Mouse (Mus musculus) MEL (cell line): ENCODE results near the gene Ppl.

Experiments used
- BHLHE40 ChIP-seq: IDR thresholded peaks from 2 replicates; pipeline ENCODE4 v1.6.1; 2012; ENCODE audit warnings: low read depth, mild to moderate bottlenecking, inconsistent platforms, low read length, improper control_type of control experiment, borderline replicate concordance
- CTCF ChIP-seq, 3 experiments: IDR thresholded peaks in 2 of 3; conservative IDR thresholded peaks in 1 of 3; 2 replicates each; pipeline ENCODE4 v1.5.1; 2011 to 2012; ENCODE audit warnings: low read length in 3 of 3, low read depth in 2 of 3, mild to moderate bottlenecking in 2 of 3, improper control_type of control experiment in 1 of 3, inconsistent platforms in 1 of 3, mixed read lengths in 1 of 3, moderate library complexity in 1 of 3; ENCODE audit not compliant: control insufficient read depth in 1 of 3, insufficient read depth in 1 of 3, poor library complexity in 1 of 3, severe bottlenecking in 1 of 3
- E2F4 ChIP-seq: IDR thresholded peaks from 2 replicates; pipeline ENCODE4 v1.6.1; 2011; ENCODE audit warnings: low read depth, low read length, improper control_type of control experiment, borderline replicate concordance
- GATA1 ChIP-seq: IDR thresholded peaks from 2 replicates; pipeline ENCODE4 v1.6.1; 2011; ENCODE audit warnings: low read depth, low read length, improper control_type of control experiment
- JUND ChIP-seq: IDR thresholded peaks from 2 replicates; pipeline ENCODE4 v1.6.1; 2011; ENCODE audit warnings: low read depth, mild to moderate bottlenecking, improper control_type of control experiment, low read length
- MAZ ChIP-seq: IDR thresholded peaks from 2 replicates; pipeline ENCODE4 v1.6.1; 2012; ENCODE audit warnings: low read depth, mild to moderate bottlenecking, inconsistent platforms, low read length, improper control_type of control experiment
- POLR2A ChIP-seq, 2 experiments: IDR thresholded peaks; 2 replicates each; pipeline ENCODE4 v1.6.1; 2011 to 2012; ENCODE audit warnings: low read length in 2 of 2, mild to moderate bottlenecking in 2 of 2, control low read depth in 1 of 2, improper control_type of control experiment in 1 of 2, low read depth in 1 of 2, moderate library complexity in 1 of 2; ENCODE audit not compliant: control insufficient read depth in 1 of 2, insufficient read depth in 1 of 2, poor library complexity in 1 of 2
- POLR2AphosphoS2 ChIP-seq: IDR thresholded peaks from 2 replicates; pipeline ENCODE4 v1.6.1; 2011; ENCODE audit warnings: low read length, improper control_type of control experiment
- RAD21 ChIP-seq: IDR thresholded peaks from 2 replicates; pipeline ENCODE4 v1.6.1; 2011; ENCODE audit warnings: mild to moderate bottlenecking, low read depth, low read length, improper control_type of control experiment
- UBTF ChIP-seq: IDR thresholded peaks from 2 replicates; pipeline ENCODE4 v1.6.1; 2012; ENCODE audit warnings: low read depth, mild to moderate bottlenecking, inconsistent platforms, low read length, improper control_type of control experiment, moderate library complexity, borderline replicate concordance; ENCODE audit not compliant: insufficient read depth

DNA sequence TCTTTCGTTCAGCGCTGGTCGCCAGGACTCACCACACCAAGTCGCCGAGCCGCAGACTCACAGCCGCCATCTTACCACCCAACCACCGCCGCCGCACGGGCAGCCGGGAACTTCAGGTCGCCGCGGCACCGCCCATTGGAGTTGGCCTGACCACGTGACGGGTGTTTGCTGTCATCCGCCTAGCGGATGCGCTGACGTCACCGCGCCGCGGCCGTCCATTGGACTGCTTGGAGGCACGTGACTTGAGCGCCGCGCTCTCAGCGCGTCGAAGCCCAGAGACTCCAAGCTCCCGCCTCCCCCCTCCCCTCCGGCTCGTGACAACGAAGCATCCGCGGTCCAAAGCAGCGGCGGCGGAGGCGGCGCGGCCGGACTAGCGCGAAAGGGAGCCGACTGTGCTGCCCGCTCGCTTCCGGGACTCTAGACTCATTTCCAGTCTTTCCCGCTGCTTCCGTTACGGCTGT lies 82.4 kb downstream of the Ppl start, which contains the start of the genes Glyr1 and Ubn1:
- TF ChIP-seq GATA1, result no peak
- TF ChIP-seq POLR2A (IDR thresholded peaks at IDR 0.05; ENCODE audit: control insufficient read depth in 1 of 2, insufficient read depth in 1 of 2, low read depth in 1 of 2, low read length in 2 of 2, poor library complexity in 1 of 2), result peak; percentile 92 to 94
- no peak for TF ChIP-seq CTCF (IDR thresholded peaks at IDR 0.05 in 2 of 3, conservative IDR thresholded peaks at IDR 0.05 in 1 of 3; ENCODE audit: control insufficient read depth in 1 of 3, insufficient read depth in 1 of 3, low read depth in 2 of 3, low read length in 3 of 3, poor library complexity in 1 of 3, severe bottlenecking in 1 of 3)
- no peak for TF ChIP-seq UBTF
- TF ChIP-seq MAZ, result peak; percentile 89; the same call in 1 of the 2 replicates
- TF ChIP-seq POLR2AphosphoS2, result peak; percentile 88
- no peak for TF ChIP-seq RAD21
- no peak for TF ChIP-seq JUND
- TF ChIP-seq BHLHE40, result peak; percentile 90
- TF ChIP-seq E2F4, result no peak; the same call in 1 of the 2 replicates
